Mouse (Mus musculus) thymus, adult 2 months (tissue): Measurements from ENCODE around the gene LTO1. TPM values are rescaled to one million over a fixed set of nuclear protein-coding genes. Genes with fewer than 3 reads are reported as not detected.
A peak's percentile ranks its signal among the peaks of the same experiment; 100 is the strongest.

Source experiments
- DNase-seq: peaks from one replicate; pipeline ENCODE4 v3.0.0; 2021
- H3K27ac ChIP-seq: fragments of 200-500 bp; 2 replicates; pipeline ENCODE4 v1.5.1; 2012; ENCODE audit warnings: low read length, control low read depth; ENCODE audit not compliant: control insufficient read depth, insufficient read depth
- H3K27me3 ChIP-seq: fragments of 200-500 bp; 2 replicates; pipeline ENCODE4 v1.6.1; 2012; ENCODE audit warnings: mild to moderate bottlenecking, low read length, moderate library complexity, mixed read lengths; ENCODE audit not compliant: control insufficient read depth, insufficient read depth
- H3K36me3 ChIP-seq: fragments of 200-500 bp; 2 replicates; pipeline ENCODE4 v1.6.1; 2012; ENCODE audit warnings: mild to moderate bottlenecking, low read length, moderate library complexity; ENCODE audit not compliant: control insufficient read depth, insufficient read depth
- H3K4me1 ChIP-seq: fragments of 200-500 bp; replicated peaks from 2 replicates; pipeline ENCODE4 v1.6.1; 2012; ENCODE audit warnings: low read length; ENCODE audit not compliant: control insufficient read depth, insufficient read depth
- H3K4me3 ChIP-seq: fragments of 200-500 bp; 2 replicates; pipeline ENCODE4 v1.5.1; 2012; ENCODE audit warnings: mild to moderate bottlenecking, low read length, control low read depth, moderate library complexity; ENCODE audit not compliant: control insufficient read depth, insufficient read depth
- CTCF ChIP-seq: fragments of 200-500 bp; IDR thresholded peaks from 2 replicates; pipeline ENCODE4 v1.5.1; 2012; ENCODE audit warnings: mild to moderate bottlenecking, control low read depth, low read length, moderate library complexity, borderline replicate concordance; ENCODE audit not compliant: control insufficient read depth, poor library complexity, insufficient read depth; ENCODE audit errors: extremely low read depth
- POLR2A ChIP-seq: fragments of 200-500 bp; IDR thresholded peaks from 2 replicates; pipeline ENCODE4 v1.6.1; 2012; ENCODE audit warnings: mild to moderate bottlenecking, low read length, control low read depth, moderate library complexity; ENCODE audit not compliant: control insufficient read depth, poor library complexity, insufficient read depth; ENCODE audit errors: extremely low read depth
- WGBS: fragments of 180-500 bp; shearing (Covaris S2); methylation state at CpG from one replicate; pipeline ENCODE4 v1.1.7; 2018; 5-methylcytosine and 5-hydroxymethylcytosine counted together
- polyA plus RNA-seq: library from polyadenylated mRNA; depleted of rRNA; stranded (reverse); fragments of >200 nt; gene quantifications from 2 replicates; pipeline ENCODE4 v1.2.3, GENCODE M21; 2012; rRNA removed

Gene LTO1
- polyA plus RNA-seq, 1 experiment = 26.6 TPM

DNA sequence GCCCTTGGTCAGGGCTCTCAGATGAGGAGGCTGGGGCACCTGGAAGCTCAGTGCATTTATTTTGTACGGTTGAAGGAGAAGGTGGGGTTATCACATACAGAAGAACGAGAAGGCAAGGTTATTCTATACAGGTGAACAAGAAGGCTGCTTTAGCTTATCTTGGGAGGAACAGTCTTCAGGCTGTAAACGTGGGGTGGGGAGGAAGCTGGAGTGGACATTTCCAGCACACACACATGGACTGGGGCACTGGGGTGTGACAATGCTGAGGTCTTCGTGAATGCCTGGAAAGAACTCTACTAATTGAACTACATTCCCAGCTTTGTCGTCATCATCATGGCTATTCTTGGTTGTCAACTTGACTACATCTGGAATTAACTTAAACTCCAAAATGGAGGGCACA, 51.0 kb downstream of the LTO1 start:
- no peak for DNase-seq
- WGBS = 97% methylated on average over 5 of the region's 5 CpGs
- TF ChIP-seq POLR2A = no peak
- no peak for TF ChIP-seq CTCF
- H3K27me3 ChIP-seq = no peaks in the 10 kb centered on the region
- no peak overlapping the region for H3K27ac ChIP-seq
- no peak overlapping the region for H3K4me3 ChIP-seq
- no peaks in the 10 kb centered on the region for H3K36me3 ChIP-seq
- H3K4me1 ChIP-seq = peaks cover 1% of the 10 kb centered on the region; the same call in 1 of the 2 replicates

DNA sequence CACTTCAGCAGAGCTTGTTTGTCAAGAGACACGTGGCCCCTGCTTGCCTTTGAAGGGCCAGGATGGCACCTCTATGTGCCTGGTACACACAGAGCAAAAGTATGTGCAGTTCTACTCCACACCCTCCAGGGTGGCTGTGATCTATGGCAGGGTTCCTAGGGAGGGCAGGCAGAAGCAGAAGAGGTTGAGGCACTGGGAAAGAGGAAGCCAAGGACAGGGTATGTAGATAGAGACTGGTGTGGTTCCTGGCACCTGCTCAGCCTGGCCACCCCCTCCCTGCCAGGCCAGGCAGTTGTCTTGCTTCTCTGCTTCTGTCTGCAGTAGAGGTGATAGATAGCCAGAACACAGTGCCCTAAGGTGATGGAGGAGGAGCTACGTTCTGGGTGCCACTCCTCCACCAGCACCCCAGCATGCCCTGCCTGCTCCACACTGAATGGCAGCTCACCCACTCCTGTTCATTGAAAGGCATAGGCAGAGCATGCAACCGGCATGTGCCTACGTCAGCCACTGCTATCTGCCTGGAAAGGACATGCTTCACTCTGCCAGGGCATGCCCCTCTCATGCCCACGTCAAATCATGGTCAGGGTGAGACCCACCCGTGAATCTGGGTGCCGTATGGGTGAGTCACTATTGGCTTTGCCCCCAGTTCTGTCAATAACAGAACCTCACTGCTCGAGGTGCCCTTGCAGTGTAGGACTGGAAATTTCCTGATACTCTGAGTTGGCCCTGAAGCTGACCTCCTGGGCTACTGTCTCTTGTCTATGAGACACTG, 56.3 kb downstream of the LTO1 start:
- peaks cover 6% of the 10 kb centered on the region; the same call in 1 of the 2 replicates for H3K4me1 ChIP-seq
- no peak for TF ChIP-seq POLR2A
- no peak for TF ChIP-seq CTCF
- no peak overlapping the region for H3K27ac ChIP-seq
- 51% methylated on average over 8 of the region's 8 CpGs for WGBS
- DNase-seq = no peak
- no peak overlapping the region for H3K4me3 ChIP-seq
- no peaks in the 10 kb centered on the region for H3K27me3 ChIP-seq
- H3K36me3 ChIP-seq = no peaks in the 10 kb centered on the region

DNA sequence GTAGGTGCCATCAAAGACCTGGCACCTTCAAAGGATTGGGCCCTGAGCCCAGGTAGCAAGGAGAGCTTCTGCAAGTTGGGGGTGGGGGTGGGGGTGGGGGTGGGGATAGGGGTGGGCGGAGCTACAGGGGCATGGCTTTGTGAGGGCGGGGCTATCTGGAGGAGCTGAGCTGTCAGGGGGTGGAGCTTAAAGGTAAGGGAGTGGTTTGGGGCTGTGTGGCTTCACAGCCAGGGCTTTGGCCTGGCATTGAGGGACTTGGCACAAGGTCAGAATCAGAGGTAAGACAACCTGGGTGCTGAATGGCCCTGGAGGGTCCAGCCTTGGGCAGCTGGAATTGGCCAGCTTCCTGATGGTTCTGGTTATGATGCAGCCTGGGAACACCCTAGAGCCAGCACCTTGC, 56.9 kb downstream of the LTO1 start:
- 78% methylated on average over 2 of the region's 2 CpGs for WGBS
- no peak overlapping the region for H3K27ac ChIP-seq
- H3K4me1 ChIP-seq = peaks cover 6% of the 10 kb centered on the region; the same call in 1 of the 2 replicates
- no peak for DNase-seq
- no peak for TF ChIP-seq POLR2A
- TF ChIP-seq CTCF = no peak
- H3K36me3 ChIP-seq = no peaks in the 10 kb centered on the region
- no peak overlapping the region for H3K4me3 ChIP-seq
- no peaks in the 10 kb centered on the region for H3K27me3 ChIP-seq

DNA sequence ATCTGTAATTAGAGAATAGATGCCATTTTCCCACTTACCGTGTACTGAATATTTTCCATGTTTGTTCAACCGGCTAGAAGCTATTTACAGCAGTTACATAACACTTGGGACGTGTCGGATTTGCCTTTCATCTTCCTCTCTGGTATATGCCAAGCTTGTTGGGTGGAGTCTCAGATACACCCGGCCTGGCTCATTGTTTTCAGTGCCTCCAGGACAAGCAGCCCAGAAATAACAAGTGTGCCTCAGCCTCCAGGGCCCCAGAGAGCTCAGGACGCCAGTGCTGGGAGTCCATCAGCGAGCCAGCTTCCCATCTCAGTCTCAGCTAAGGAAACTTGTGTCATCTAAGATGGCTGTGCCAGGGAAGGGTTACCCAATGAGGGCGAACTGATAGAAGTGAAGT, 58.6 kb downstream of the LTO1 start:
- no peak for TF ChIP-seq CTCF
- TF ChIP-seq POLR2A = no peak
- no peak for DNase-seq
- no peak overlapping the region for H3K4me3 ChIP-seq
- H3K4me1 ChIP-seq = peaks cover 6% of the 10 kb centered on the region; the same call in 1 of the 2 replicates
- no peaks in the 10 kb centered on the region for H3K27me3 ChIP-seq
- no peaks in the 10 kb centered on the region for H3K36me3 ChIP-seq
- 93% methylated on average over 8 of the region's 8 CpGs for WGBS
- H3K27ac ChIP-seq = no peak overlapping the region

DNA sequence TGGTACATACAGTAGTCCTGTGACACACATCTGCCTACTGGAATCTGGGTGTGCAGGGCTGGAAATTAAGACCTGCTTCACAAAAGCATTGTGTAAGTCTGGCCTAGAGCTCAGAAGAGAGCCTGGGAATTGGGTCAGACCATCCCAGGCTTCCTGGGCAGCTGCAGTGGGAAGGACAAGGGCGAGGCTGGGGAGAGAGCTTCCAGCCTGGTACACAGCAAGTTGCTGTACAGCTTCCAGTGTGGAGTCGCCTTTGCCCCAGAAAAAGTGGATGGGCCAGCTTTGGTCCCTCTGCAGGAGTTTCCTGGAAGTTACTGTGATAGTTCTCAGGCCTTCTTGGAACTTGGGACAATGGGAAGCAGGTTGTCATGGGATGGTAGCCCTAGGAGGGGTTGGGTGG, 62.2 kb downstream of the LTO1 start:
- no peak overlapping the region for H3K27ac ChIP-seq
- no peak overlapping the region for H3K4me3 ChIP-seq
- whole genome bisulfite sequencing = 88% methylated on average over 2 of the region's 2 CpGs
- H3K36me3 ChIP-seq = no peaks in the 10 kb centered on the region
- no peaks in the 10 kb centered on the region for H3K27me3 ChIP-seq
- no peak for DNase-seq
- peaks cover 8% of the 10 kb centered on the region for H3K4me1 ChIP-seq
- TF ChIP-seq CTCF (no peak), POLR2A (no peak)

DNA sequence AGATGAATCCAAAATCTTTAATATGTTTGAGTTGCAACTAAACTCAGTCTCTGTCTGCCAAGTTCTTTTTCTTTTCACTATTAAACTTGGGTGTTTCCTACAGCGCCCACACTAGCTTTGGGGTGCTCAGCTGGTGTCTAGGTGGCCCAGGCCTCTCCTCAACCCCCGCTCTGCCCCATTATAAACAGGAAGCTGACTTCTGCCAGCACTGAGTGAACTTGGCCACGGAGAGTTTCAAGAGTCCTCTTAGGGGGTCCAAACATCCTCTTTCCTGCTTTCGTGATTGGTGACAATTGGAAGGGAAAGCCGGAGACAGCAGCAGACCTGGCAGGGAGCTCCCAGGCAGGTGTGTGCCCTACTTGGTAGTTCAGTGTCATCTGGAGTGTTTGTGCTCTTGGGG, 64.9 kb downstream of the LTO1 start:
- H3K4me3 ChIP-seq = no peak overlapping the region
- no peak overlapping the region for H3K27ac ChIP-seq
- no peaks in the 10 kb centered on the region for H3K27me3 ChIP-seq
- H3K4me1 ChIP-seq = peaks cover 8% of the 10 kb centered on the region
- DNase-seq = peak; percentile 38
- H3K36me3 ChIP-seq = no peaks in the 10 kb centered on the region
- TF ChIP-seq POLR2A = no peak
- no peak for TF ChIP-seq CTCF
- 24% methylated on average over 5 of the region's 5 CpGs for WGBS

Other genes starting within 250 kb of the LTO1 start
- 2.8 and 3.7 TPM in 2 replicates for gene Ano1, start 163.1 kb upstream of the LTO1 start, polyA plus RNA-seq
- 1.9 and 2.0 TPM in 2 replicates for gene Fgf3, start 77.0 kb upstream of the LTO1 start, polyA plus RNA-seq
- 0.15 and 0.19 TPM in 2 replicates for gene Fgf4, start 67.7 kb upstream of the LTO1 start, polyA plus RNA-seq
- gene Fgf15, start 18.6 kb upstream of the LTO1 start, polyA plus RNA-seq = 0.40 and 0.42 TPM in 2 replicates
- 14.4 and 21.7 TPM in 2 replicates for gene Ccnd1, start 24.8 kb downstream of the LTO1 start, polyA plus RNA-seq